Mouse (Mus musculus) cerebellum, postnatal 4 days (tissue): ENCODE data around the gene Sun5.
"Not testable (repeated sequence)": the region's sequence is repeated elsewhere in the genome, so short reads cannot be mapped to it uniquely, and the experiment has no call there.

Experiments used
- DNase-seq, 2 experiments: peaks; one replicate each; pipeline ENCODE4 v3.0.0; 2022; ENCODE audit warnings: low spot score in 2 of 2, mixed read lengths in 1 of 2

The Sun5 gene

GRCm38 (mm10) chr2:153870984-153871383 is at the start of gene Sun5:
Gene Sun5, minus strand, starts transcription at chr2:153871084.
- DNase-seq, result no peak

DNA sequence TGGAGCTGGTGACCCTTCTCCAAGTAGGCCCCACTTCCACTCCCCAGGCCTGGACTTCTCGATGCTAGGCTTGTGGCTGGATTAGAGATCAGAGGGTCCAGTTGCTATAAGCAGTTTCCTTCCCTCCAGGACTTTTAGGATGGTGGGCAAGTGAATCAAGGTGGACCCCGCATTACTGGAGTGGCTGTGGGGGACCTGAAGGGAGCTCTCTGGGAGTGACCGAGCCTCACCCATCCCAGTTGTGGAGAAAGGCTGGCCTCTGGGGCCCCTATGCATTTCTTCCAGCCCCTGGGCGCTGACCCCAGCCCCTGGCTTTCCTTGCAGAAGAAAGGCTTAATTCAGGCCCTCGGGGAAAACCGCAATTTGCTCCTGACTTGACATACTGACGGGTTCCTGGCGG is 47.0 kb upstream of the Sun5 start, which contains the start of gene Bpifb3:
Gene Bpifb3, plus strand, starts transcription at position 301 of the 400 bp plus-strand sequence.
- DNase-seq, result no peak

- DNase-seq, result peak in 1 of 2 experiments; percentile 10
Observed at GRCm38 (mm10) chr2:153914151-153914550, 43.3 kb upstream of the Sun5 start.

DNA sequence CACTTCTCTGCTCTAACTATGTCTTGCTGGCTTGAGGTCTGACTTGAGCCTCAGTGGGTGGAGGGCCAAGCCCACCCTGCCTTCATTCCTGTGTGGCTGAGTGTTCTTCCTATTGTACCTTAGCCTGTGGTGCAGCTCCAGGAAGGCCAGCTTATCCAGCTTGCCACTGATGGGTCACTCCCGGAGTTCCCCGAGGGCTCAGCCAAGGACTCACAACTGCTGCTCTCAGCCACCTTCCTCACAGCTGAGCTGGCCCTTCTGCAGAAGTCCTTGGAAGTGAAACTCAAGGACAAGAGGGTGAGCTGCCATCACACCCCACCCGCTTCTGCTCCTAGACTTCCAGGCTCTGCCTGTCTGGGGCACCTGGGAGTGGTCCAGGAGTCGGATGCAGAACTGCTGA is 35.7 kb upstream of the Sun5 start:
- DNase-seq, result no peak

- DNase-seq, result no peak
Observed at GRCm38 (mm10) chr2:153902726-153903125, 31.8 kb upstream of the Sun5 start.

- no peak for DNase-seq
Observed at GRCm38 (mm10) chr2:153900088-153900487, 29.2 kb upstream of the Sun5 start, which contains the start of gene Bpifb6. Gene Bpifb6, plus strand, starts transcription at chr2:153900388.

DNA sequence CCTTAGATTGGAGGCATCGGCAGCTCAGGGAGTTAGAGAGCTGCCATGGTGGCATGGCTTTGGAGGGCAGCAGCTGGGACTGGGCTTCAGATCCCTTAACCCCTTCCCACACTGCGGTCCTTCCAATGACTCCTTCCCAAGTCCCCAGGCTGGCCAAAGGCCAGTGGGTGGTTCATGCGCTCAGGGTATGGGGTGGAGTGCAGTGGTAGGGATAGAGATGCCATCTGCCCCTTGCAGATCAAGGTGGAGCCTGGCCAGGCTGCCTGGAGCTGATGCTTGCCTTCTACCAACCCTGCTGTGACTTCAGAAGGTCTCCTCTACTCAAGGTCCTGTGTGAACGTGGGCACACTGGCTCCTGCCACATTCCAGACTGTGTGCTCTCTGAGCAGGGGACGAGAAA is 28.2 kb upstream of the Sun5 start:
- DNase-seq, result no peak

- no peak for DNase-seq
Observed at GRCm38 (mm10) chr2:153874745-153875144, 3.9 kb upstream of the Sun5 start, which contains the start of gene Bpifb2. Gene Bpifb2, plus strand, starts transcription at chr2:153875045.

DNA sequence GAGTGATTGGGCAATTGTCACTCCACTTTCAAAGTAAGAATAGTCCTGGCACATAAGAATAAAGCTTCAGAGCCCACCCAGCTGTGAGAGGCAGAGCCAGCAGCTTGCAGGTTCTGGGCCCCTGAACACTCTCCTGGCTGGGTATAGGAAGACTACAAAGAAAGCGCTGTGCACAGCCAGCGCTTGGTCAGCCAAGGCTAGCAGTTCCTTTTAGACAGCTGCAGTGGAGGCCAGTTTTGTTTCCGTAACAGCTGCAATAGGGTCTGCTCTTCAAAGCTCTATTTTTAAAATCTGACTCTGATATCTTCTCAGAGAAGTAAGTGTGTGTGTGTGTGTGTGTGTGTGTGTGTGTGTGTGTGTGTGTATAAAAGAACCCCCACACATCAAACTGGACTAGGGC is 8.9 kb downstream of the Sun5 start:
- no peak for DNase-seq

DNA sequence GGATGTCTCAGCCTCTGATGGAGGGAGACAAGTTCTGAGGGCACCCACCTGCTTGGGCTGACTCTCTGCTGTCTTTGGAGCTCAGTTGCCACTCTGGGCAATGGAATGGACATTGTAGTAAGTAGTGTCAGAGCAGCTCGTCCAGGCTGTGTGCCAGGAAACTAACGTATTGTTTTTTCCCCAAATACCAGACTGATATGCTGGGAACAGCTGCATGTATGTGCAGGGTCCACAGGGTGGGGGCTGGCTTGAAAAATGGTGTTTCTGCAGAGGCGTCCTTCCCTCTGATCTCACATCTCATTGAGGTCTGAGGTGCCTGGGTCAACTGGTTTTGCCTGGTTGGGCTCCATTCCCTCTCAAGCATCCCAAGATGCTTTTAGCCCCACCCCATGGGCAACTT is 10.2 kb downstream of the Sun5 start:
- DNase-seq, result no peak

DNA sequence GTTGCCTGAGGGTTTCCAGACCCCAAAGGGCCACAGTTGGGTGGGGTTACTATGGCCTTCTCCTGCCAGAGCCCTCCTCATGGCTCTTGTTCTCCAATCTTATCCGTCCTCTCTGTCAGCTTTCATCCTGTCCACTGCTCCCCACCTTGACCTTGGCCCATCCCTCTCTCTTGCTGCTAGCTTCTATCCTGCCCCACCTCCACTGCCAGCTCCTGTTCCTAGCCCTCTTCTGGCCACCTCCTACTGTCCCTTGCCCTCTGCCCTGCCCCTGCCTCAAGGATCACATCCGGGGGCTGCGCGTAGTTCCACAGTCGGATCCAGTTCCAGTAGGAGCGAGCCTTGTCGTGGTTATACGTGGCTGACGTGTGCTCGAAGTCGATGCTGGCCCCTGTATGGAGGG is 10.6 kb downstream of the Sun5 start:
- no peak for DNase-seq

GRCm38 (mm10) chr2:153859581-153859980 is 11.3 kb downstream of the Sun5 start:
- DNase-seq, result no peak

DNA sequence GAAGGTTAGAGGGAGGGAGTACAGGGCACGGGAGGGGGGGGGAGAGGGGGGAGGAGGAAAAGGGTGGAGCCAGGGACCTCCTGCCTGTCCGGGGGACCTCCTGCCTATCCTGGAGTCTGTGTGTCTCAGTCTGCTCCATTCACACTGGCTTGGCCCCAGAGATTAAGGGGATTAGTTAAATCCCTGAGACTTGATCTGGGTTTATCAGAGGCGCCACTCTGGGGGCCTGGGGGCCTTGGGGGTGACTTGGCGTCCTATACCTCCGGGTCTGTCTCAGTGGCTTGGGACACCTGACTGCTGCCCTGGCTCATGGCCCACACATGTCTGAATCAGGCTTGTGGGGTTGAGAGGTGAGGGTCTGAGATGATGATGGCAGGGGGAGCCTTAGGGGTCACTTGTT is 17.3 kb downstream of the Sun5 start:
- DNase-seq, result no peak

- peak in 1 of 2 experiments; percentile 67 for DNase-seq
Observed at GRCm38 (mm10) chr2:153851030-153851360, 19.9 kb downstream of the Sun5 start.

GRCm38 (mm10) chr2:153850351-153851029 is 20.4 kb downstream of the Sun5 start:
- no peak for DNase-seq

DNA sequence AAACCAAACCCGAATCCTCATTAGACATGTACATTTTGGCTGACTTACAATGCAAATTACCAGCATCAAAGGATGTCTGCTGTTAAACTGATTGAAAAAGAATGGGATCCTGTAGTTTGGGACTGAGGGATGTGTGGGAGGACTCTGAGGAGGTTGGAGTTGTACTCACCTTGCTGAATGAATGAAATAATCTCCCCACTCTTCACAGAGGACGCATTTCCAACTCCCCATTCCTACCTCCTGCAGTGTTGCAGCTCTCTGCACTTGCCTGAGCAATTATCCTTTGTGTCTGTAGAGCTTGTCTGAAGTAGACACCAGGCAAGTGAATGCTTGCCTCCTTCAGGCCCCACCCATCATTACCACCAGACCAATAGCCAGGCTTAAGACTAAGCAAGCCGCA is 22.5 kb downstream of the Sun5 start:
- DNase-seq, result no peak

GRCm38 (mm10) chr2:153842854-153843253 is 28.0 kb downstream of the Sun5 start:
- no peak for DNase-seq

DNA sequence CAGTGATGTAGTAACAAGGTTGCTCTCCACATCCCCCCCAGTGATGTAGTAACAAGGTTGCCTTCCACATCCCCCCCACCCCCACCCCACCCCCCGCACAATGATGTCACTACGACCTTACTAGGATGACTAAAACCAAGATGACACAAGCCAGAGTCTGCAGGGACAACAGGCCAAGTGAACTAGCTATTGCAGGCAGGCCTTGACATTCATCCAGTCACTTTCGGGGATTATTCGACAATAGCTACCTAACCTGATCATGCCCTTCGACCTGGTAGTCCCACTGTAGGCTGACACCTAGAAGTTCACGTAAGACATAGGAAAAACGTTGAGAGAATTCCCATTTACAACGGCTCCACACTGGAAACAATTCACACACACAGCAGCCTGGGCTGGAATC is 37.6 kb downstream of the Sun5 start:
- no peak for DNase-seq

DNA sequence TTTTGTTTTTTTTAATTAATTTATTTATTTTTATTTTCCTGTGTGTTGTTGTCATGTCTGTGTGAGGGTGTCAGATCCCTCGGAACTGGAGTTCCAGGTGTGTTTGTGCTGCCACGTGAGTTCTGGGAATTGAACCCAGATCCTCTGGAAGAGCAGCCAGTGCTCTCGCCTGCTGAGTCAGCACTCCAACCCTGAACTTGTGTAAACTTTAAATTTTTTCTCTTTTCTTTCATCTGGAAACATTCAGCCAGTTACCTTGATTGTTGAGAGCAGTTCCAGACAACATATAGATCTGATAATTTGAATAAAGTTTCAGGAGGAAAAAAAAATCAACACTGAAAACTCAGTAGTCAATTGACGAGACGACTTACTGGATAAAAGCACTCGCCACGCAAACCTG is 42.2 kb downstream of the Sun5 start:
- no peak for DNase-seq

DNA sequence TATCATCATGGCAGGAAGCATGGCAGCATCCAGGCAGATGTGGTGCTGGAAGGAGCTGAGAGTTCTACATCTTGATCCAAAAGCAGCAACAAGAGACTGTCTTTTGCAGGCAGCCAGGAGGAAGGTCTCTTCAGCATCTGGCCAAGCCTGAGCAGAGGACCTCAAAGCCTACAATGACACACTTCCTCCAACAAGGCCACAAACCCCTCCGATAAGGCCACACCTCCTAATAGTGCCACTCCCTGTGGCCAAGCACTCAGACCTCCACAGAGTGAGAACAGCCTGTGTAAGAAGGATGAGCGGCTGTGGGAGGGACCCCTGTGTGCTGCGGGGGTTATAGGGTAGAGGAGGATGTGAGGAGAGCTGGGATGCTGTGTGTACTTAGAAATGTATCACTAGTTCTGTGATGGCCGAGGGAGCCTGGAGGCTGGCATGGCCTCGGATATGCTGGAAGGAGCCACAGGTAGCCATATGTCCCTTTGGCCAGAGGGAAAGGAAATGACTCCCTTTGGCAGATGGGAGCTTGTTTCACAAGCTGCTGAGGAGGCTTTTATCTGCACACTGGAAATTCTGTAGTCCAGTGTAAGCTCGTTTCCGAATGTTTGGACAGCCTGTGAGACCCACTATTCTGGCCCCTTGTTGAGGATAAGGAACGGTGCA is 43.6 kb downstream of the Sun5 start:
- no peak for DNase-seq

DNA sequence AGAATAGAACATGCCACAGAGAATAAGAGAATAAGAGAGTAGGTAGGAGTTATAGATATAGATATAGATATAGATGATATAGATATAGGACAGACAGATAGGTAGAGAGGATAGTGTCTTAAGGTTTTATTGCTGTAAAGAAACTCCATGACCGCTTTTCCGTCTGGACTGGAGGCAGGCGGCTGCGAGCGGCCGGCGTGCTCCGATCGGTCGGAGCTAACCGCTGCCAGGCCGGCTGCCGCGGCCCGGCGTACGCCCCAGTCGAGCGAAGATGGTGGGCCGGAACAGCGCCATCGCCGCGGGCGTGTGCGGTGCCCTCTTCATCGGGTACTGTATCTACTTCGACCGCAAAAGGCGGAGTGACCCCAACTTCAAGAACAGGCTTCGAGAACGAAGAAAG is 45.0 kb downstream of the Sun5 start:
- DNase-seq, result not testable (repeated sequence)

DNA sequence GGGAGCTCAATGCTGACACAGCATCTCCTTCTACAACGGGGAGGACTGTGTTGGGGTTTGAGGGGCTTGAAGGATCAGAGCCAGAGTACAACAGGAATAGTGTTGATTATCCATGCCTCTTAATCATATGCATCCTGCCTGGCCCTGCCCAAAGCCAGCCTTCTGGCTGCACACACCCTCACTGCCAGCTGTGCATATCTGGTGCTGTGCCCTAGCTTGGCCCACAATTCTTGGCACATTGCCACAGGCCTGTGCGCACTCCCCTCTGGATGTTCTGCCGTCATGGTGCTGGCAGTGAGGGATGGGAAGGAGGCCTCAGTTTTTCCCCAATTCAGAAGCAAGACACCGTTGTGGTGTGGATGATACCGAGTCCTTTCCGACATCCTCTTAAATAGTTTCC is 46.3 kb downstream of the Sun5 start:
- DNase-seq, result peak in 1 of 2 experiments; percentile 41

DNA sequence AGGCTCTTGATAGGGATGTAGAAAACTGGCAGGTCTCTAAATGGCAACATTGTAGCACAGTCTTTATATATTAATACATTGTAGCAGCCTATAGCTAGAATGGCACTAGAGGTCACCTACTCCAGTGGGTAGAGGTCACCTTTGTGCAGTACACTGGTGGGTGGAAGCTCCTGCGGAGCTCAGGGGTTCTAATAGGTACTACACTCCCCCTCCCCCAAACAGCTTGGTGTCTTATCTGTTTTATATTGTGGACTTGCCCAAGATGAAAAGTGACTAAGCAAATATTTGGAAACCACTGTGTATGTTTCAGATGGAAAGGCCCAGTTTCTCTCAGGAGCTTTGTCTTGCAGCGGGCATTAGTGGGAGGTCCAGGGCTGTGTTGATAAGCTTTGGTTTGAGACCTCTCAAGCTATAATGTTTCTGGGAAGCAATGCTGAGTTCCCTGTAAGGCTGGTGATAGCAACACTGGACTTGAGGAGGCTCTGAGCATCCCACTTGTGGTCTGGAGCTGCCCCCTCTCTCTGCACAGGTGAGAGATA is 48.8 kb downstream of the Sun5 start:
- no peak for DNase-seq
